Mouse (Mus musculus): ENCODE results near the gene Rab8b.

GRCm38 (mm10) chr9:66914540-66914939 lies 4.9 kb downstream of the Rab8b start:
- TF ChIP-seq CTCF (IDR thresholded peaks at IDR 0.05; ENCODE audit: extremely low read depth, insufficient read length, insufficient replicate concordance, low read depth, low read length) (no peak), POLR2A (IDR thresholded peaks at IDR 0.05; ENCODE audit: low read depth, low read length) (no peak)
